Mouse (Mus musculus): Measurements from ENCODE around the gene Tenm3. TPM values are rescaled to one million over a fixed set of nuclear protein-coding genes. Genes with fewer than 3 reads are reported as not detected.

The Tenm3 gene
- polyA plus RNA-seq, 1 experiment from 2014 or later, result 36.1 TPM

DNA sequence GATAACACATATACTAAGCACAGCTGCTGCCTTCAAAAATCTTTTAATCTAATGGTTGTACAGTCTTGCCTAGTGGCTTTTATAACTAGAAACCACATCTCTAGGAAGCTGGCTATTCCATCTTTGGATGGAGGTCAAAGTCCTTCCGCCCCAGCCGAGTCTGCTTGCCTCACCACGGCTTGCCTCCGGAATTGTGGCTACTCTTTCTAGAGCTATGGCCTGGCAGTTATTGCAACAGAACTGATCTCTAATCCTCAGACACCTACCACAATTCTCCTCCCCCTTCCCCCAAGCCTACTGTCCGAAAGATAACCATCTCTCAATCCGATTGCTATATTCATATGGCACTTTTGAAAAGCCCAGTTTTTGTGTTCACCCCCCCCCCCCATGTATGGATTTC, 101.0 kb downstream of the Tenm3 start:
- Histone ChIP-seq H3K36me3 (ENCODE audit: control insufficient read depth, insufficient read depth, low read length) (no peaks in the 10 kb centered on the region), H3K9me3 (ENCODE audit: control insufficient read depth, low read length) (no peaks in the 10 kb centered on the region), H3K4me1 (ENCODE audit: control insufficient read depth, insufficient read depth, low read length) (no peaks in the 10 kb centered on the region), H3K27ac (ENCODE audit: low read depth, low read length) (no peak overlapping the region), H3K4me3 (ENCODE audit: low read depth, low read length) (no peak overlapping the region), H3K9ac (ENCODE audit: low read length) (no peak overlapping the region), H3K4me2 (ENCODE audit: low read depth) (no peak overlapping the region), H3K27me3 (ENCODE audit: control insufficient read depth, insufficient read depth, low read length) (no peaks in the 10 kb centered on the region)
- 91% methylated on average over 6 of the region's 6 CpGs for WGBS
- DNase-seq (ENCODE audit: low spot score) (no peak), ATAC-seq (ENCODE audit: insufficient read depth, low FRiP score, low TSS enrichment) (no peak)

DNA sequence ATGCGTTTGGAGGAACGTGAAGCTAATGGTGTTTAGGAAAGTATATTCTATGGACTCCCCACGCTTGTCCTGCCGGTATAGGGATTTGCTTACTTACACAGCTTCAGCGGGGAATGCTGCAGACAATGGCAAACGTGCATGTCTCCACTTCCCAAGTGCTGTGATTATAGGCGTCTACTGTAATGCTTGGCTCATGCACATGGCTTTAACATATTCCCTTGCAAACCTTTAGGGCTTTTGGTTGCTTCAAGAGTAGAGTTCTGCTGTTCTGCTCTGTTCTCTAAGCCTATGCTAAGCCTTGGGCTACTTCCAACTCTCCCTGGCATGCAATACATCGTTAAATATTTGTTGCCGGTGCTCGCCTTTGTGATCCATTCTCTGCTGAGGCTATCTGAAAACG, 102.8 kb downstream of the Tenm3 start:
- no peaks in the 10 kb centered on the region for H3K4me1 ChIP-seq (ENCODE audit: control insufficient read depth, insufficient read depth, low read length)
- no peak overlapping the region for H3K27ac ChIP-seq (ENCODE audit: low read depth, low read length)
- H3K9me3 ChIP-seq (ENCODE audit: control insufficient read depth, low read length), result no peaks in the 10 kb centered on the region
- DNase-seq (ENCODE audit: low spot score), result no peak
- no peak for ATAC-seq (ENCODE audit: insufficient read depth, low FRiP score, low TSS enrichment)
- no peak overlapping the region for H3K9ac ChIP-seq (ENCODE audit: low read length)
- no peaks in the 10 kb centered on the region for H3K27me3 ChIP-seq (ENCODE audit: control insufficient read depth, insufficient read depth, low read length)
- WGBS, result 75% methylated on average over 11 of the region's 11 CpGs
- no peak overlapping the region for H3K4me3 ChIP-seq (ENCODE audit: low read depth, low read length)
- H3K36me3 ChIP-seq (ENCODE audit: control insufficient read depth, insufficient read depth, low read length), result no peaks in the 10 kb centered on the region
- no peak overlapping the region for H3K4me2 ChIP-seq (ENCODE audit: low read depth)

DNA sequence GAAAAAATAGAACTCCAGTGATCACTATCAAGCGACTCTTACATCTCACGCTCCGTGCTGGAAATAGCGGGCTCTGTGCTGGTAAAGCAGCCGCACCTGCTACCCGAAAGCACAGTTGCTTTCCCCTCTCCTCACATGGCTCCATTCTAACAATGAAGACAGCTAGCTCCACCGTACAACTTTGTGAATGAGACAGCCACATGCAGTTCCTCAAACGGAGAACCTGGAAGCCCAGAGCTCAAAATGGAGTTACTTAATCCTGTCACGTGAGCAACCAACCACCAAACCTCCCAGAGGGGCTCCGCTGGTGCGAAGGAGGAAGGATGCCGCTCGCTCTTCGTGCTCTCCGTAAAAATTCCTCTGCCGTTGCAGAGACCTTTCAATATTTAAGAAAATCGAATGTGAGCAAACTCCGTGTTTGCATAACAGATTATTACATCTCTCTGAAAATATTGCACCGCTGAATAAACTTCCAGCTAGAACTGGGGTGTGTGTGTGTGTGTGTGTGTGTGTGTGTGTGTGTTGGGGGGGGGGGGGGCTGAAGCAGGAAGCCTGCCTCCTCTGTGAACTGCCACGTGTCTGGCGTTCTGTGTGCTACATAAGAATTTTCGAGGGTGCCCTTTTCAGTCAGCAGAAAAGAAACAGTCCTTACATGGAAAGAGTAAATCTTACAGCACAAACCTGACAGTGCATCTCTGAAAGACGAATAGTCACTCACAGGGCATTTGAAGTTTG, 103.4 kb downstream of the Tenm3 start:
- Histone ChIP-seq H3K4me1 (ENCODE audit: control insufficient read depth, insufficient read depth, low read length) (no peaks in the 10 kb centered on the region), H3K36me3 (ENCODE audit: control insufficient read depth, insufficient read depth, low read length) (no peaks in the 10 kb centered on the region), H3K4me2 (ENCODE audit: low read depth) (no peak overlapping the region), H3K27ac (ENCODE audit: low read depth, low read length) (no peak overlapping the region), H3K9me3 (ENCODE audit: control insufficient read depth, low read length) (no peaks in the 10 kb centered on the region), H3K9ac (ENCODE audit: low read length) (no peak overlapping the region), H3K27me3 (ENCODE audit: control insufficient read depth, insufficient read depth, low read length) (no peaks in the 10 kb centered on the region), H3K4me3 (ENCODE audit: low read depth, low read length) (no peak overlapping the region)
- DNase-seq (ENCODE audit: low spot score) (no peak), ATAC-seq (ENCODE audit: insufficient read depth, low FRiP score, low TSS enrichment) (no peak)
- 74% methylated on average over 23 of the region's 23 CpGs for WGBS

DNA sequence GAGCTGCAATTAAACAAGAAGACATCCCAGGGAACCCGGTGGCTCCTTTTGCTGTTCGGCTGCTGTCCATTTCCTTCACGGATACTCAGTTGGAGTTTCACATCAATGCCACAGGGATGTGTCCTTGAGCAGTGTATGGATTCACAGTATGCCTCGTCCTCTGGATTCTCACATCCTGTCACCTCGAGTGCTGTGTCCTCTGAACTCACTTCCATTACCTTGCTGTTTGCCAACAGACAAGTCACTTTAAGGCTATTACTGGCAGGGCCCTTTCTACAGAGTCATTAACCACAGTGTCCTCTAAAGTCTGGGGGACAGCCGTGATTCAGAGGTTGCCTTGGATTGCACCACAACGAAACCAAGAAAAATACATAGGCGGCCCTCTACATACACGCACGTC, 110.0 kb downstream of the Tenm3 start:
- DNase-seq (ENCODE audit: low spot score), result no peak
- Histone ChIP-seq H3K4me2 (ENCODE audit: low read depth) (no peak overlapping the region), H3K4me1 (ENCODE audit: control insufficient read depth, insufficient read depth, low read length) (no peaks in the 10 kb centered on the region), H3K9me3 (ENCODE audit: control insufficient read depth, low read length) (no peaks in the 10 kb centered on the region), H3K27me3 (ENCODE audit: control insufficient read depth, insufficient read depth, low read length) (no peaks in the 10 kb centered on the region), H3K4me3 (ENCODE audit: low read depth, low read length) (no peak overlapping the region), H3K36me3 (ENCODE audit: control insufficient read depth, insufficient read depth, low read length) (no peaks in the 10 kb centered on the region), H3K9ac (ENCODE audit: low read length) (no peak overlapping the region), H3K27ac (ENCODE audit: low read depth, low read length) (no peak overlapping the region)
- 78% methylated on average over 10 of the region's 10 CpGs for WGBS
- ATAC-seq (ENCODE audit: insufficient read depth, low FRiP score, low TSS enrichment), result no peak

DNA sequence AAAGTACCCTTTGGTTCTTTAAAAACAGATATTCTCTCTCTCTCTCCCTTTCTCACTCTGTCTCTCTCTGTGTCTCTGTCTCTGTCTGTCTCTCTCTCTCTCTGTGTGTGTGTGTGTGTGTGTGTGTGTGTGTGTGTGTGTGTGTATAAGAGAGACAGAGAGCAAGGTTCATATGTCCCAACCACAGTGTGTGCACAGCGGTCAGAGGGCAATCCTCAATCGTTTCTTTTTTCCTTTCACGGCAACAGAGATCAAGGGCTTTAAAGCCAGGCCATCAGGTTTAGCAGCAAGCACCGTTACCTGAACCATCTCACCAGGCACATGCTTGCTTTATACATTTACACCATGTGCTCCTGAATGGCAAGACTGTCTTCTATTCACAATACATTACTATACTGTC, 110.7 kb downstream of the Tenm3 start:
- Histone ChIP-seq H3K4me3 (ENCODE audit: low read depth, low read length) (no peak overlapping the region), H3K9ac (ENCODE audit: low read length) (no peak overlapping the region), H3K36me3 (ENCODE audit: control insufficient read depth, insufficient read depth, low read length) (no peaks in the 10 kb centered on the region), H3K27ac (ENCODE audit: low read depth, low read length) (no peak overlapping the region), H3K9me3 (ENCODE audit: control insufficient read depth, low read length) (no peaks in the 10 kb centered on the region), H3K4me1 (ENCODE audit: control insufficient read depth, insufficient read depth, low read length) (no peaks in the 10 kb centered on the region), H3K4me2 (ENCODE audit: low read depth) (no peak overlapping the region), H3K27me3 (ENCODE audit: control insufficient read depth, insufficient read depth, low read length) (no peaks in the 10 kb centered on the region)
- ATAC-seq (ENCODE audit: insufficient read depth, low FRiP score, low TSS enrichment) (no peak), DNase-seq (ENCODE audit: low spot score) (no peak)
- WGBS, result 75% methylated on average over 4 of the region's 4 CpGs

DNA sequence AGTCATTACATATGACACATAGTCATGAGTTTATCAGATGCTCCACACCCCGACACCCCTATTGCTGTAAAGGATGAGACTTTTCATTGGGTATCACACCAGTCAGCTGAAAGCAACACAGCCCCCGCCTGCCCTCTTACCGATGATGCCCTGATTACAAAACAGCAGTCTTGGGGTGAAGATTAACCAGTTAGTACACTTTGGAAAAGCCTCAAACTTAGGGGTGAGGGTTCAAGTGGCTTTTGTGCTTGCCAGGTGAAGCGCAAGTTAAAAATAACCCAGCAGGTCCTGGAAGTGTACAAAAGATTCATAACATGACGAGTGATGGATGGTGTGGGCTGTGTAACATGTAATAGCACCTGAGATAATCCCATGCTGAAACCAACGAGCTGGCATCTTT, 113.0 kb downstream of the Tenm3 start:
- 76% methylated on average over 6 of the region's 6 CpGs for WGBS
- DNase-seq (ENCODE audit: low spot score), result no peak

DNA sequence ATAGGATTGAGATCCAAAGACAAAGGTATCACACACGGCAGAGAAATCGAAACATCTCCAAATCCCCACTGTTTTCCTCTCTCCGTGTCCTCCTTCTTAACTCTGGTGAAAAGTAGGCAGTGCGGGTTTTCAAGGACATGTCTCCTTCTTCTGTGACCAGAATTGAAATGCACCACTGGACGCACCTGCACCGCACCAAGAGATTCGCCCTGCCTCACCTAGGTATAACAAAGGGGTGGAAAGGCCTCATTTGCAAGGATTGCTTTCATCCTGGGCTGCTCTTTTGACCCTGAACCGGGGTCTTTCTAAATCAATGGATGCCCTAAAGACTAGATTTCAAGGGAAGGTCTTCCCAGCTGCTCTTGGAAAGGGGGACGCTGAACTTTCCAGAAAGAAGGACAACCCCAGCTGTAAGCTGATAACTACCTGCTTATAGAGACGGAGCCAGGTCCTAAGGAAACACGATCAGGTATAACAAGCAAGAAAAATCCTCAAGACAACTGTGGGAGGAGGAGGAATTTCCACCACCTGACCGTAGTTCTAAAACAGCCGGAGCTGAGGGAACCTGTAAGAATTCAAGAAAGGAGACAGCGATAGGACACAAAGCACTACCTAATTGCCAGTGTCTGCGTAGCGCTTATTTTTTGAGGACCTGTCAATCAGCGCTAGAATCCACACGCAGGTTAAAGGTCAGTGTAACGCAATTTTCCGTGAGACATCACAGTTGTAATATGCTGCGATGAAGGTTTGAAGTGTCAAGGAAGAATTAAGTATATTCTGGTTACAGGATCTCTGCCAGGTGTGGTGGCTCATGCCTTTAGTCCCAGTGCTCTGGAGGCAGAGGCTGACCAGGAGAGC, 114.7 kb downstream of the Tenm3 start:
- Histone ChIP-seq H3K36me3 (ENCODE audit: control insufficient read depth, insufficient read depth, low read length) (no peaks in the 10 kb centered on the region), H3K27me3 (ENCODE audit: control insufficient read depth, insufficient read depth, low read length) (no peaks in the 10 kb centered on the region), H3K9me3 (ENCODE audit: control insufficient read depth, low read length) (no peaks in the 10 kb centered on the region), H3K4me1 (ENCODE audit: control insufficient read depth, insufficient read depth, low read length) (no peaks in the 10 kb centered on the region), H3K27ac (ENCODE audit: low read depth, low read length) (no peak overlapping the region), H3K4me2 (ENCODE audit: low read depth) (no peak overlapping the region), H3K9ac (ENCODE audit: low read length) (no peak overlapping the region), H3K4me3 (ENCODE audit: low read depth, low read length) (no peak overlapping the region)
- DNase-seq (ENCODE audit: low spot score) (no peak), ATAC-seq (ENCODE audit: insufficient read depth, low FRiP score, low TSS enrichment) (no peak)
- WGBS, result 87% methylated on average over 21 of the region's 21 CpGs

More for the DNA sequence above, 113.0 kb downstream of the Tenm3 start:
- no peak overlapping the region for H3K4me3 ChIP-seq (ENCODE audit: low read depth, low read length)
- no peak overlapping the region for H3K9ac ChIP-seq (ENCODE audit: low read length)
- H3K4me2 ChIP-seq (ENCODE audit: low read depth), result no peak overlapping the region
- no peaks in the 10 kb centered on the region for H3K27me3 ChIP-seq (ENCODE audit: control insufficient read depth, insufficient read depth, low read length)
- H3K9me3 ChIP-seq (ENCODE audit: control insufficient read depth, low read length), result no peaks in the 10 kb centered on the region
- no peak overlapping the region for H3K27ac ChIP-seq (ENCODE audit: low read depth, low read length)
- no peaks in the 10 kb centered on the region for H3K4me1 ChIP-seq (ENCODE audit: control insufficient read depth, insufficient read depth, low read length)
- no peaks in the 10 kb centered on the region for H3K36me3 ChIP-seq (ENCODE audit: control insufficient read depth, insufficient read depth, low read length)
- no peak for ATAC-seq (ENCODE audit: insufficient read depth, low FRiP score, low TSS enrichment)

DNA sequence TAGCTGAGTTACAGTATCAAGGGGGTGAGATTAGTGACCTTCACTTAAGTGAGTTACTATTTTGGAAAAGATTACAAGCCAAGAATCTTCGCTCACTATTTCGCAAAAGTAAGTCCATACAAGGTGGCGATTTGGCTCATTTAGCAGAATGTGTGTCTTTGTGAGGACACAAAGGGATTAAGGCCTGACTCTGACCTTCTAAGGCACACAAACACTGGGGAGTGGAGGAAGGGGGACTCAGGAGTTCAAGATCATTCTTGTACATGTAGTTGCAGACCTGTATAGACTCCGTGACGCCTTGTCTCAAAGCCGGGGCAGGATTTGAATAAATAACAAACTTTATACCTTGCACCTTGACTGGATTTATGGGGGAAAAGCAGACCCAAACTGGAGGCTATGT, 115.7 kb downstream of the Tenm3 start:
- WGBS, result 95% methylated on average over 6 of the region's 6 CpGs
- H3K36me3 ChIP-seq (ENCODE audit: control insufficient read depth, insufficient read depth, low read length), result no peaks in the 10 kb centered on the region

DNA sequence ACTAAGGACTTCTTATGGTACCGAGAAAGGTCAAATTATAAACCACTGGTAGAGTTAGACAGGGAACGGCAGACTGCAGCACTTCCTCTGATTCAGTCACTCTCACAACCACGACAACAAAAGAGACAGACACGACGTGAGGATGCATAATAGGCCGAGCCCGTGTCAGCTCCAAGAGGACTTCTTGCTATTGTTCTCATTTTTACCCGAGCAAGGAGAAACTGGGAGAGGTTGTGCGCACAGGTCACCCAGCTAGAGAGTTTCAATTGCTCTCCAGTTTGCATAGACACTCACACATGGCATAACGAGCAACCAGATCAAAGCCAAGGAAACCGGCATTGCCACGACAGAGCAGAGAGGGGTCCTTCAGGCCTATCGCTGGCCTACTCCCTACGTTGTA, 121.0 kb downstream of the Tenm3 start:
- Histone ChIP-seq H3K27ac (ENCODE audit: low read depth, low read length) (no peak overlapping the region), H3K27me3 (ENCODE audit: control insufficient read depth, insufficient read depth, low read length) (no peaks in the 10 kb centered on the region), H3K4me3 (ENCODE audit: low read depth, low read length) (no peak overlapping the region), H3K36me3 (ENCODE audit: control insufficient read depth, insufficient read depth, low read length) (no peaks in the 10 kb centered on the region), H3K9ac (ENCODE audit: low read length) (no peak overlapping the region), H3K9me3 (ENCODE audit: control insufficient read depth, low read length) (no peaks in the 10 kb centered on the region), H3K4me2 (ENCODE audit: low read depth) (no peak overlapping the region), H3K4me1 (ENCODE audit: control insufficient read depth, insufficient read depth, low read length) (peaks cover 3% of the 10 kb centered on the region; the same call in 1 of the 2 replicates)
- ATAC-seq (ENCODE audit: insufficient read depth, low FRiP score, low TSS enrichment) (no peak), DNase-seq (ENCODE audit: low spot score) (no peak)
- 52% methylated on average over 14 of the region's 14 CpGs for whole genome bisulfite sequencing

More for the DNA sequence above, 115.7 kb downstream of the Tenm3 start:
- Histone ChIP-seq H3K4me3 (ENCODE audit: low read depth, low read length) (no peak overlapping the region), H3K27me3 (ENCODE audit: control insufficient read depth, insufficient read depth, low read length) (no peaks in the 10 kb centered on the region), H3K4me2 (ENCODE audit: low read depth) (no peak overlapping the region), H3K9me3 (ENCODE audit: control insufficient read depth, low read length) (no peaks in the 10 kb centered on the region), H3K9ac (ENCODE audit: low read length) (no peak overlapping the region), H3K27ac (ENCODE audit: low read depth, low read length) (no peak overlapping the region), H3K4me1 (ENCODE audit: control insufficient read depth, insufficient read depth, low read length) (0 out of 2 replicates have a peak, but pooled peaks cover under 1% of the 10 kb centered on the region)
- no peak for DNase-seq (ENCODE audit: low spot score)
- no peak for ATAC-seq (ENCODE audit: insufficient read depth, low FRiP score, low TSS enrichment)
